Comparison of ENCODE assay signal across 25 mouse cellular contexts in the genomic region with DNA sequence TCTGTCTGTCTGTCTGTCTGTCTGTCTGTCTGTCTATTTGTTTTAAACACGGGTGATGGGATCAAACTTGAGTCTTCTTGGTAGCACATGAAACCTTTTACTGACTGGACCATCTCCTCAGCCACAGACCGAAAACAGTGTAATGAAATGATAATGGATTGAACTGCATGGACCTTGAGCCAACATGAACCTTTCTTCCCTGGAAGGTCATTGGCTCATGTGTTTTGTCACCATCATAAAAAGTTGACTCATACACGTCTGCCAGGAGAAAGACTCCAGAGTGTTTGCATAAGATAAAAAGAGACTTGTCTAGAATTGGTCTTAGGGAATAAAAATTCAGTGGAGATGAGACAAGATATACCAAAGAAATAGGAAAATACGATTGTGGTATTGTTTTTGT.
"Had no signal": no experiment of that assay in that cellular context is flagged by ENCODE, and none has a peak within 500 bp of the region (broad histone marks: within the 10 kb centered on the region; RNA-seq: fewer than 3 reads in every experiment).

No protein-coding gene starts in this region.

- H3K9ac ChIP-seq: heart, embryonic 13.5 days; heart, embryonic 15.5 days; hindbrain, embryonic 13.5 days; hindbrain, embryonic 15.5 days; kidney, embryonic 15.5 days; limb, embryonic 13.5 days; limb, embryonic 15.5 days; liver, embryonic 14.5 days had no signal

- H3K4me2 ChIP-seq: heart, embryonic 11.5 days; heart, embryonic 13.5 days; heart, embryonic 15.5 days; hindbrain, embryonic 13.5 days; hindbrain, embryonic 15.5 days; kidney, embryonic 15.5 days; limb, embryonic 13.5 days; limb, embryonic 15.5 days; liver, embryonic 11.5 days had no signal

- H3K4me3 ChIP-seq: heart, adult 2 months; heart, embryonic 13.5 days; heart, embryonic 15.5 days; hindbrain, embryonic 13.5 days; hindbrain, embryonic 15.5 days; kidney, embryonic 15.5 days; limb, embryonic 13.5 days; limb, embryonic 15.5 days had no signal

- H3K4me1 ChIP-seq: heart, embryonic 13.5 days; heart, embryonic 15.5 days; hindbrain, embryonic 13.5 days; hindbrain, embryonic 15.5 days; kidney, embryonic 15.5 days; limb, embryonic 13.5 days; limb, embryonic 15.5 days had no signal

- H3K36me3 ChIP-seq: heart, embryonic 13.5 days; heart, embryonic 15.5 days; hindbrain, embryonic 13.5 days; hindbrain, embryonic 15.5 days; kidney, embryonic 15.5 days; limb, embryonic 13.5 days; limb, embryonic 15.5 days had no signal

- ATAC-seq: hindbrain, postnatal 0 days had no signal

- H3K27me3 ChIP-seq: heart, embryonic 13.5 days; heart, embryonic 15.5 days; hindbrain, embryonic 13.5 days; hindbrain, embryonic 15.5 days; kidney, embryonic 15.5 days; limb, embryonic 13.5 days; limb, embryonic 15.5 days had no signal

- DNase-seq: gastrocnemius, postnatal 14 days; gastrocnemius, postnatal 36 days; heart, adult 11 months; heart, adult 2 months; heart, postnatal 14 days; heart, postnatal 36 days; kidney, adult 18-20 months; kidney, adult 9 months; kidney, postnatal 14 days; kidney, postnatal 36 days; layer of hippocampus, adult 9-11 months; layer of hippocampus, postnatal 36 days; left cerebral cortex, postnatal 4 days had no signal

- H3K27ac ChIP-seq: heart, adult 2 months; heart, embryonic 13.5 days; heart, embryonic 15.5 days; hindbrain, embryonic 13.5 days; hindbrain, embryonic 15.5 days; hindbrain, postnatal 0 days; kidney, embryonic 15.5 days; kidney, postnatal 0 days; limb, embryonic 13.5 days; limb, embryonic 15.5 days; liver, embryonic 14.5 days had no signal

- H3K9me3 ChIP-seq: heart, embryonic 13.5 days; heart, embryonic 15.5 days; hindbrain, embryonic 13.5 days; hindbrain, embryonic 15.5 days; kidney, embryonic 15.5 days; limb, embryonic 13.5 days; limb, embryonic 15.5 days had no signal
